Mouse (Mus musculus) kidney, postnatal 36 days (tissue): ENCODE measurements around the gene Tmem247.

Experiments used
- DNase-seq, 2 experiments: peaks; one replicate each; pipeline ENCODE4 v3.0.0; 2021 to 2022; ENCODE audit warnings: mixed read lengths in 2 of 2

The Tmem247 gene

DNA sequence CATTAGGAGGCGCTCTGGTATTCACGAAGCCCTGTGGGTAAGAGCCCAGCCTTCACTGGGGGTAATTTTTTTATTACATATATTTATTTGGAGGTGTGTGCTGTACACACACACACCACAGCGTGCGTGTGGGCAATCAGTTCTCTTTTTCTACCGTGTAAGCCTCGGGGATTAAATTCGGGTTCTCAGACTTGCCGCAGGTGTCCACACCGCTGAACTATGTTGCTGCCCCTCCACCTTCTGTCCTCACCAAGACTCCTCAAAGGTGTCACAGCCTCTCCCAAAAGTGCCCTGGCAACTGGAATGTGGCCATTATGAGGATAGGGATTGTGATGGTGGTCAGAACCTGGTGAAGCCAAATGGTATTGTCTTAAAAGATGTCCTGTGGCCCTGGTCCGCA lies at the start of gene Tmem247:
Gene Tmem247 (plus strand): TSS at position 301 of the 400 bp plus-strand sequence.
- DNase-seq, result no peak

DNA sequence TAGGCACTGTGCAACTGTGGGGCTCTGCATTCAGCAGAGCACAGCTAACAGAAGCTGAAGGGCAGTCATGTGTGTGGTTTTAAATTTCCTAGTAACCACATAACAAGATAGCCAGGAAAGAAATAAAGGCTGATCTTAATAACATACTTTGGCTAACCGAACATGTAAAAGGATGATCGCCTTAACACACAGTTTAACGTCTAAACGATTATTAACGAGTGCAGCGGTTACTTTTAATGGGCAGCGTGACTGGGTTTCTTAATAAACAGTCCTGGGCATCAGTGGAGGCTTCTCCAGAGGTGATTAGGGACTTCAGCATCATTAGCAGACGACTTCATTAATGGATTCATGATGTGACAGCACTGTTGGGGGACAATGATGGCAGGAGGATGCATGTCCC lies 46.6 kb upstream of the Tmem247 start:
- no peak for DNase-seq

DNA sequence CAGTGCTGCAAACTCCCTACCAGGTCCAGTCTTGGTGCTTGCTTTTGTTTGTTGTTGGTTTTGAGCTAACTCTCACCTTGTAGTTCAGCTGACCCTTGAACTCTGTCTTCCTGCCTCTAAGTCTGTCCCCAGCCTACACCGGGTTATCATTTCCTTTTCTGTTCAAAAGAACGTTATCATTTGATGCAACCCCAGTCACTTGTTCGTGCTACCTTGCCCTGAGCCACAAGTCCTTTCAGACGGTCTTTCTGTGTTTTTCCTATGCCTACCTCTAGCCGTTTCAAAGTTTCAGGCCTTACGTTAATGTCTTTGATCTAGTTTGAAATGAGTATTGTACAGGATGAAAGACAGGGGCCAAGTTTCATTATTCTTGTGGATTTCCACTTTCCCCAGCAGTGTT lies 44.5 kb upstream of the Tmem247 start:
- no peak for DNase-seq

DNA sequence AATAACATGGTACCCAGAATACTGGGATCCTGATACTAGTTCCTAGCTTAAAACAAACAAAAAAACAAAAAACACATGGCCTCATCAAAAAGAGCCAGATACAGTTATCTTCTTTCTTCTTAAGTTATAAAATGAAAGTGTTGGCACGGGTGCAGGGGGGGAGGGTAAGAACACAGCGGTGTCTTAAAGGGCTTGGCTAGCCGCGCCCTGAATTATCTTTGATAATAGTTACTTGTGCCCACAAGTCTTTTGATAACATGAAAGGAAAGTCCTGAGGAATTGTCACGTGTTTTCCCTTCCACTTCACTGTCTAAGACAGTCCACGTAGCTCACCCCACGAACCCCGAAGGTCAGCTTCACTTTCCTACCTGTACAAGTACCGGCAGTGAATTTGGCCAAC lies 40.2 kb upstream of the Tmem247 start:
- DNase-seq, result no peak

GRCm38 (mm10) chr17:86877747-86878146 lies 39.4 kb upstream of the Tmem247 start:
- no peak for DNase-seq

DNA sequence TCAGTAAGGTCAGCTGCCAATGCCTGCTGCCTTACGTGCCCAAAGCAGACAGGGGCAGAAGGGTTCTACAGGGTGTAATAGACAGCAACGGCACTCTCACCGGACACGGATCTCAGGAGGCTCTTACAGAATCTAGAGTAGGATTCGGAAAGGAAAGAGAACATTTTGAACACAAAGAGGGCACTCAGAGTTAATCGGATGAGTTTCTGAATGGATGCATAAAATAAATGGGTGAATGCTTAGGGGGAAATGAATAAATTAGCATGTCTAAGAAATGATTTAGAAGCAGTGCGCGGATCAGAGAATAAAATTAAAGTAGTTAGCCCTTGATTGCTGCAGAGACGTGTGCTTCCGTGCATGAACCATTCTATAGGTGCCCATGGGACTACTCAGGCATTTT lies 37.1 kb upstream of the Tmem247 start:
- DNase-seq, result no peak

DNA sequence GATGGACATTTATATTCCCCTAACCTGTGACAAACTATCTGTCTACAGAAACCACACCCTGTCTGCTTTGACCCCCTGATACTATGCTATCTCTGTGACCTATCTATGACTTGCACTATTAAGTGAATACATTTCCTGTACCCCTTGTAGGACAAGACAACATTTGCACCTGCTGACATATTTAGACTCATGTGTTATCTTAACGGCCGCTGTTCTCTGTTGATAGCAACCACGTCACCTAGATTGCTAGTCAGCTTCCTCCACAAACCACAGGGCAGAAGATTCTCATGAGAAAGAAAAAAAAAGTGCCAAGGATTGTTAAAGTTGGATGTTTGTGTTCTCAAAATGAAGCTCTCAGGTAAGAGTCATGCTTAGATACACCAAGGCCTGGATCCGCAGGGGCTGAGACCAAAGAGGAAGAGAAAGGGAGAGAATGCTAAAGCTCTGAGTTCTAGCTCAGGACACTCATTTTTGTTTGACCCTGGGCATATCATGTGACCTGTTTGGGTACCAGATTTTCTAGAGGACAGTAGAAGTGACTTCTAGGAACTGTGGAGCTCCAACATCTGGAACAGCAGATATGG lies 36.6 kb upstream of the Tmem247 start:
- DNase-seq, result no peak

GRCm38 (mm10) chr17:86895191-86895590 lies 22.0 kb upstream of the Tmem247 start:
- DNase-seq, result no peak

DNA sequence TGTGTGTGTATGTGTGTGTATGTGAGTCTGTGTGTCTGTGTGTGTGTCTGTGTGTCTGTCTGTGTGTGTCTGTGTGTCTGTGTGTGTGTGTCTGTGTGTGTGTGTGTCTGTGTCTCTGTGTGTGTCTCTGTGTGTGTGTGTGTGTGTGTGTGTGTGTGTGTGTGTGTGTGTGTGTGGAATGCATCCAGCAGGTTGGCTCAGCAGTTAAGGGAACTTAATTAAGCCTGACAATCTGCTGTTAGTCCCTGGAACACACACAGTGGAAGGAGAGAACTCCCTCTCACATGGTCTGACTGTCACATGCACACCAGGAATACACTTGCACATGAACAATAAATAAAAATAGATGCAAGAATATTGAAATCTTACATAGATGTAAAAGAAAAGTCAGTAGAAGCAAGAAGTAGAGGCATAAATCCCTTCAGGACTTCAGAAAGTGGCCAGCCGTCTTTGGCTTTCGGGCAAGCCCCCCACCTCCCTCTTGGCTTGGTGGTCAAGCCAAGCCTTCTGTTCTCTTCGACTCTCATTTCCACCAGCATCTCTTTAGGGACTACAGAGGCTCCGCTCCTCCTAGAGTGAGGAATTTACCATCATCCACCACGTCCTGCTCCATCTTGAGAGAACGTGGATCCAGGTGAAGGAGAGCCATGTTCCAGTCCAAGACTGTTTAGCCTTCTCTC lies 19.5 kb upstream of the Tmem247 start:
- no peak for DNase-seq

GRCm38 (mm10) chr17:86899821-86900220 lies 17.3 kb upstream of the Tmem247 start:
- DNase-seq, result peak; percentile 50 to 65

GRCm38 (mm10) chr17:86900564-86900963 lies 16.6 kb upstream of the Tmem247 start:
- DNase-seq, result no peak

- no peak for DNase-seq
Measured at GRCm38 (mm10) chr17:86902399-86903067, 14.6 kb upstream of the Tmem247 start.

DNA sequence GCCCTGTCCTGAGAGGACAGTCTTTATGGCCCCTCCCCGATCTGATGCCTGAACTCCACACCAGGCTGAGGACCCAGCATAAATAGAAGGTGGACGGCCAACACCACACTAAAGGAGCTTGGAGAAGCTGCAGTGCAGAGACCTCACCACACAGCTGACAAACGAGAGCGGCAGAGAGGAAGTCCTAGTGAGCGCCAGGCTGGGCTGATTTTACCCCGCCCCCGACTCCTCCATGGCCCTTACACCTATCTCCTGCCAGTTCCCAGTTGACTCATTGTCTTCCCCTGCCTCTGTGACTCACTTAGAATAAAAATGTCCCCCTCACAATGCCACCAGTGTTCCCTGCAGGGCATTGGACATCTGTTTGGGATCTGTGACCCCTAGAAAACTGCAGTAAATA lies 13.6 kb upstream of the Tmem247 start:
- DNase-seq, result peak in 1 of 2 experiments; percentile 39

DNA sequence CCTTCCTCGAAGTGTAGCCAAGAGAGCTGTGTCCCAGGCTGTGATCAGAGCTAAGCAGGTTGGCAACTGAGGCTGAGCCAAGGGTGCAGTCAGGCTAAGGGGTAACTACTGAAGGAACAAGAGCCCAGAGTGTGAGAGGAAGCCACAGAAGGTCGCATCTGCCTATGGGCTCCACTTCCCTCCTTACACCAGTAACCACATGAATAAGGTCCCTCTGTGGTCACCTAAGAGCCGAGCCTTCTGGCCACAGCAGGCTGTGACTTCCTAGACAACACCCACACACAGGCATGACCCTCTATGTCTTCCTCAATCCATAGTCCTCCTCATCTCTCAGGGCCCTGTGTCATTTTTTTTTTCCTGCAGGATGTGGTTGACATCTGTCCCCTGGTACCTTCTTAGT lies 12.9 kb upstream of the Tmem247 start:
- DNase-seq, result no peak

GRCm38 (mm10) chr17:86905297-86906135 lies 11.6 kb upstream of the Tmem247 start:
- DNase-seq, result peak; percentile 21 to 54

- peak; percentile 80 to 91 for DNase-seq
Measured at GRCm38 (mm10) chr17:86906136-86906461, 11.0 kb upstream of the Tmem247 start.

DNA sequence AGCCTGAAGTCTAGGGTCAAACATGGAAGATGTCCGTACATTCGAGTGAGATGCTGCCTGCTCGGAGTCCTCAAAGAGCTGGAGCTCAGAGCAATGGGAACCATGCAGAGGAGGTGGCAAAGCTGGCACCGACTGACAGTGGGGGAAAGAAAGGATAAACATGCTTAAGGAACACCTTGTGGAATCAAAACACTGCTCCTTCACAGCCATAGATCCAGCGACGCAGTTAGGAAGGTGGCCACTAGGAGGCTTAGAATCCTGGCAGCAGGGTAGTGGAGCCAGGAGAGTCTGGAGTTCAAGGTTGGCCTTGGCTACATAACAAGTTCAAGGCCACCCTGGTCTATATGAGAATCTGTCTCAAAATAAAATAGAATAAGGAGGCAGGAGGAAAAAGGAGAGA lies 10.5 kb upstream of the Tmem247 start:
- no peak for DNase-seq

DNA sequence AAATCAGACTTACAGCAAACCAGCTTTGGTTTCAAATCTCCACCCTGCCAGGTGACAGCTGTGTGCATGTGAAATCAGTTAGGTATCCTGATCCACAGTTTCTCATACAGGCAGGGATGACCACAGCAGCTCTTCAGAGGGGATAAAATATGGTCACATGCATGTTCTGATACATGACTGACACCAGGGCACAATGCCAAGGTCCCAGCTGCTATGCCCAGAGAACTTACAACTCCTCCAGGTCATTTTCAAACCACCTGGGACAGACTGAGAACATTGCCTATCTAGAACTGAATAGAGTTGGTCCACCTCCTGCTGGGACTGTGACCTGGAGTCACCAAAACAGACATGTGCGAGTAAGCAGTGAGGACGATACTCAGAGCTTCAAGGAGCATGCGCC lies 10.1 kb upstream of the Tmem247 start:
- no peak for DNase-seq

DNA sequence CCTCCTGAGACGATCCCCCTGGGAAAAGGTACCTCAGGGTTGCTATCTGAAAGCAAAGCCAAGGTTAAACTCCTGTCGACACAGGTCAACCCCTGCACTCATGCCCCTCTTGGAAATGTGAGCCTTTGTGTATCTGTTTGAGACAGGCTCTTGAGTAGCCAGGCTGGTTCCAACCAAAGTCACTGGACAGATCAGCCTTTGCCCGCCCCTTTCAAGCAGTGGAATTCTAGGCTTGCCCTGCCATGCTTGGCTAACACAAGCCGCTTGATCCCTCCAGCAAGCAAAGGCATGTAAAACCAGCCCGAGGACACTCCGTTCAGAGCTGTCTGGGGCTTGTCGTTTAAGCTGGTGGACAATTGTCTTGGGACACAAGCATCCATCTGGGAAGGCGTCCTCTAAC lies 8.8 kb upstream of the Tmem247 start:
- no peak for DNase-seq

GRCm38 (mm10) chr17:86909733-86910495 lies 7.2 kb upstream of the Tmem247 start:
- peak in 1 of 2 experiments; percentile 56 for DNase-seq

DNA sequence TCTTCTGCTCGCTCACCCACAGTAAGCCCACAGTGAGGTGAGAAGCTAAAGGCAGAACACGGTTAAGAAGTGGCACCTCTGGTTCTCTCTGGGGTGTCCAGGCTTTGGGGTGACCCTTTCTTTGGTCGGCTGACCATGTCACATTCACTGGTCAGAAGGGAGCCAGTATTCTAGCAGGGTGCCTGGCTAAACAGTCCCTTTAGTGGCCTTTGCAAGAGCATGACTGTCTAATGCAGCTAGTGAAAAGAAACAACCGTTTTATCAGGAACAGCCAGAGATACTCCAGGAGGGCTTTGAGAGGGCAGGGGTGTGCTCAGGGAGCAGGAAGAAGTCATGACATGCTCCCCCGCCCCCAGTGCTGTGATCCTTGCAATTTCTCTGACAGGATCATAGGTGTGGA lies 5.9 kb upstream of the Tmem247 start:
- no peak for DNase-seq

GRCm38 (mm10) chr17:86913003-86913607 lies 4.0 kb upstream of the Tmem247 start:
- DNase-seq, result no peak
